Mouse (Mus musculus) telencephalon, adult 2 months (tissue): ENCODE results near the gene Pbxip1.
A peak's percentile ranks its signal among the peaks of the same experiment; 100 is the strongest.
"Not testable (repeated sequence)": the region's sequence is repeated elsewhere in the genome, so short reads cannot be mapped to it uniquely, and the experiment has no call there.

ENCODE experiments used
- DNase-seq: peaks from one replicate; pipeline ENCODE4 v3.0.0-alpha.2; 2011; ENCODE audit warnings: low read depth, low spot score

The Pbxip1 gene

GRCm38 (mm10) chr3:89409701-89410100 lies 26.8 kb upstream of the Pbxip1 start:
- DNase-seq = no peak

DNA sequence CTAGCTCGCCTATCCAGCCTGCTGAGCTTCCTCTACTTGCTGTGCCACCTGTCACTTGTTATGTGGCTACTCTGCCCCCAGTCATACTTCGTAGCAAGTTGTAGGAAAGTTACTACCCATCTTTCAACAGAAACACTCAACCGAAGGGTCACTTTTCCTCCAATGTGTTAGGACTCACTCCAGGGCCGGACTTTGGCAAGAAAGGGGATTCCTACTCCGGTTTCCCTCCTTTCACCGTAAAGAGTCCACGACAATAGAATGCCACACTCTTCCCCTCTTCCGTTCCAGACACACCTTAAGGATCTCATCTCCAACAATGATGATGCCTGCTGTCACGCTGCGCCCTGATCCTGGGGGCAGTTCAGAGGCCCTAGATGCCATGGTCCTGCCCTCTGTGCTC lies 25.6 kb upstream of the Pbxip1 start:
- DNase-seq = no peak

GRCm38 (mm10) chr3:89411490-89412393 lies 24.8 kb upstream of the Pbxip1 start, which contains the start of gene Flad1:
Gene Flad1 (minus strand): TSS chr3:89411870.
- peak; percentile 100 for DNase-seq

DNA sequence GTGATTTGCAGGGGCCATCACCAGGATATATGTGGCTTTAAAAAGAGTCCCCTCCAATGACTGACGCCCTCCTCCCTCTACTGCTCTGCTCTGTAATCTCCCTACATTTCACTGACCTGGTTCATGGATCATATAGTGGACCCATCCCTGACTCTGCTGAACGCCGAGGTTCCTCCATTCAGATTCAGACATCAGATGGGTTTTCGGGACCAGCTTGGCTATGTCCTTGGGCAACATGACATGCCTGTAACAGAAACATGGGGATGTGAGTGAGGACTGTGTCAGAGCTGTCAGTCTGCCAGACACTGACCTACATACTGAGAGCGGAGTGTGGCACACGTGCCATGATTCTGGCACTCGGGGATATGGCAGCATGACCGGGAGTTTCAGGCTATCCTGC lies 20.3 kb upstream of the Pbxip1 start:
- no peak for DNase-seq

GRCm38 (mm10) chr3:89417131-89417530 lies 19.4 kb upstream of the Pbxip1 start:
- DNase-seq = no peak

- no peak for DNase-seq
Measured at GRCm38 (mm10) chr3:89417840-89418169, 18.7 kb upstream of the Pbxip1 start.

GRCm38 (mm10) chr3:89418170-89418860 lies 18.2 kb upstream of the Pbxip1 start, which contains the start of the genes Cks1b and Shc1:
Gene Cks1b (minus strand): TSS chr3:89418383.
Gene Shc1 (plus strand): TSS chr3:89418443.
- peak; percentile 98 for DNase-seq

DNA sequence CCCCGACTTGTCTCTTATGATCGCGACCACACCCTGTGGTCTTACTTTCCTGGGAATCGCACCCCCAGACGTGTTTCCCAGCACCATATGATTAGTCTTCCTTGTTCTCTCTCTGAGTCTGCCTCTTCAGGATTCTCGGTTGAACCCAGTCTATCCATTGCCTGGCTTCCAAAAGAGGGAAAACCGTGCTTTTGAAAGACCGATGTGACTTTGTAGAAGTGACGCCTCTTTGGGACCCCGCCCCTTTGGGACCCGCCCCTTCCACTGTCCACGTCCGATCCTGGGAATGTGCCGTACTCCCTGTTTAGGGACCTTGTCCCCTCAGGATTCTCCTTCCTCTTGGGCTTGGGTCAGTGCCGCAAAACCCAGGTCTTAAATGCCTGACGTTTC lies 17.6 kb upstream of the Pbxip1 start:
- no peak for DNase-seq

DNA sequence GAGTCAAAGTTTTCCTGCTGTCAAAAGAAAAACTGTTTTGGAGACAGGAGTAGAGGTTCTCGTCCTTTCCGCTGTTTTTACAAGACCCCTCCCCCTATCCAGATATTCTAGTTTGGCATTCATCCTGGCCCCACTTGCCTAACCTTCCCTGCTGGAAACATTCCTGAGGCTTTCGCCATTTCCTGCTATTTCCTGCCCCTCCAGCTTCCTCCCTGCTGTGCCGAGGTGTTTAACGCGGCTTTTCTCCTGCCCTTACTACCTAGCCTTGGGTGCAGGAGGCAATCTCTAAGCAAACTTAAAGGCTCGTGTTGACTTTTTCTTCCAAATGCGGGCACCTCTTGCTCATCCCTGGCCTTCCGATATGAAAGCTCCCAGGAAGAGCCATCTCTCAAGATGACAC lies 16.9 kb upstream of the Pbxip1 start:
- DNase-seq = no peak

- no peak for DNase-seq
Measured at GRCm38 (mm10) chr3:89419981-89420380, 16.5 kb upstream of the Pbxip1 start.

DNA sequence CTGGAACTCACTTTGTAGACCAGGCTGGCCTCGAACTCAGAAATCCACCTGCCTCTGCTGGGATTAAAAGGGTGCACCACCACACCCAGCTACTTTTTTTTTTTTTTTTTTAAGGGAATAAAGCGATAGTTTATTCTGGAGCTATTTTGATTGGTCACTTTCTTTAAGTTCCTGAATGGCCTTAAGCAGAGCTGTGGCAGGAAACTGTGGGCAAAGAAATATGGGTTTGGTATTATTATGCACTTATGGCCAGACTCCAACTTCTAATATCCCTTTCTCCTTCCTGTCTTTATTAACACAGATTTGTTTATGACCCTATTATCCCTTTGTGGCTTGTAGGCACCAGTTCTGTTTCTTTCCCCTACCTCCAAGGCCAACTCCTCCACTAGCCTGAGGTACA lies 16.1 kb upstream of the Pbxip1 start:
- DNase-seq = no peak

- DNase-seq = peak; percentile 72
Measured at GRCm38 (mm10) chr3:89421002-89421774, 15.3 kb upstream of the Pbxip1 start.

GRCm38 (mm10) chr3:89421810-89422473 lies 14.6 kb upstream of the Pbxip1 start:
- no peak for DNase-seq

DNA sequence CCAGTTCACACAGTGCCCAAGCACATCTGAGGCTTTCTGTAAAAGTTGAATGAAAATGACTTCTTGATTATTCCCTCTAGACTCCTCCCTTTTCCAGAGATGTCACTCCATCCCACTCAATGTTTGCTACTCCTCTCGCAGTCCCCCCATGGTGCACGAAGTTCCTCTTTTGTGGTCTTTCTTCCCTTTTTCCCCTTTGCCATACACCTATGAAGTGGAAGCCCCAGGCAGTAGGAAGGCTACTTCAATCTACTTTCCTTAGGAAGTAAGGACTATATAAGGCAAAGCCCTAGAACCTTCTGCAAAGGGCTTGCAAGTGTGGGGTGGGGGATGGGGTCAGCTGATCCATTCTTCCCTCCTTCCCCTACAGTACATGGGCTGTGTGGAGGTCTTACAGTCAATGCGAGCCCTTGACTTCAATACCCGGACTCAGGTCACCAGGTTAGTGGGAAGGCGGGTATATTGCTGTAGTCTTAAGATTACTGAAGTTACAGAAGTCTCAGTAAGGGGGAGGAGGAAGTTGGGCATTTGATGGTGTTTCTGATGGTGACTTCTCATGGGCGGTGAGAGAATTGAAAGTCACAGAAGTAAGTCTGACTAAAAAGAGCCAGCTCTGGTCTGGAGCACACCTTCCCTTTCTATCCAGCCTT lies 13.8 kb upstream of the Pbxip1 start:
- no peak for DNase-seq

- DNase-seq = no peak
Measured at GRCm38 (mm10) chr3:89424416-89425140, 11.9 kb upstream of the Pbxip1 start.

DNA sequence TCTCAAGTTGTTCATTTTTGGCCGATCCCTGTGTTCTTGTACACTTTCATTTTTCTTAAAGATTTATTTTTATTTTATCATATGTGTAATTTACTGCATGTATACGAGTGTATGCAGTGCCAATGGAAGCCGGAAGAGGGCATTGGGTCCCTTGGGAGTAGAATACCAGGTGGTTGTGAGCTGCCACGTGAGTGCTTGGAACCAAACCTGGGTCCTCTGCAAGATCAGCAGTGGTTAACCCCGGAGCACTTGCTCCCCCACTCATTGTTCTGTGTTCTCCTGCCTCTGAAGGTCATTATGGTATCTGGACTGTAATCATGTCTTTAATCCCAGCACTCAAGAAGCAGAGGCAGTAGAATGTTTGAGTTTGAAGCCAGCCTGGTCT lies 11.4 kb upstream of the Pbxip1 start:
- no peak for DNase-seq

GRCm38 (mm10) chr3:89425876-89426275 lies 10.6 kb upstream of the Pbxip1 start:
- DNase-seq = no peak

GRCm38 (mm10) chr3:89429021-89429420 lies 7.5 kb upstream of the Pbxip1 start:
- DNase-seq = not testable (repeated sequence)

DNA sequence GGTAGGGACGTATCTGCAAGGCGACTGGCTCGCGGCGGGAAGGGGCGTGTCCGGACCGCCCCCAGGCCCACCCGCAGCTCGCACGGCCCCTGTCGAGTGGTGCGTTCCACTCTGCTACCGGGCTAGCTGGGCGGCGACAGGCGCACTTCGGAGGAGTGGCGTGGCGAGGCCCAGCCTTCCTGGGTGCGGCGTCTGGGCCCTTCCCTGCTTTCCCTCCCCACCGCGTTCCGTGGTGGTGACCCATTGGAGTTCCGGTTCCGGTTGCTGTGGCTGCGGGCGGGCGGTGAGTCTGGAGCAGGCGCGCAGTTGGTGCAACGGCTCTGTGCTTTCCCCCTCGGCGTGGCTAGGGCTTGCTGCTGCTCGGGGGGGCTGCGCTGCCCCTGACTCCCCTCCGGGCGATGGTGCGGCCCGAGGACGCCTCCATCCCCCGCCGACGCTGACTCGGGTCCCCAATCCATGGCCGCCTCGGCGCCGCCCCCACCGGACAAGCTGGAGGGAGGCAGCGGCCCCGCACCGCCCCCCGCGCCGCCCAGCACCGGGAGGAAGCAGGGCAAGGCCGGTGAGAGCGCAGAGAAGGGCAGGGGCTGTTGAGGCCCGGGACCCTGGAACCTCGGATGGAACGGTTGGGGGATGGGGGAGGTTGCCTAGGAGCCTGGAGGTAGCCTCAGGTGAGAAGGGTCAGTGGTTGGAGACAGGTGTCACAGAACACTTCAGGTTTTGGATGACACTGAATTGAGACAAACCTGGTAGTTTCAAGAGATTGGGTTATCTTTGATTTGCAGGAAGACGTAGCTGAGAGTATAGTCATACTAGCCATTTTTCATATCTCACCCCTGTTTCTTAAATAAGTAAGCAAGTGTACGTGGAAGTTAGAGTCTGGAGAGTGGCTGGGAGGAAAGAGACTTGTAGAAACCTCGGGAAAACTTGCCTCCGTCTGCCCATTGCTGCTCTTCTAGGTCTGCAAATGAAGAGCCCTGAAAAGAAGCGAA lies 6.0 kb upstream of the Pbxip1 start, which contains the start of gene Pygo2:
TSS of gene Pygo2 (plus strand) at position 44 of the 989 bp plus-strand sequence.
- DNase-seq = peak; percentile 95
